Mouse (Mus musculus) urinary bladder, postnatal 10 days (tissue): ENCODE results near the gene Zfp706.

Experiments used
- DNase-seq: peaks from one replicate; pipeline ENCODE4 v3.0.0; 2022; ENCODE audit warnings: low spot score

Gene Zfp706

GRCm38 (mm10) chr15:37007233-37007958, at the start of gene Zfp706:
Gene Zfp706 (minus strand): TSS chr15:37007773.
- peak; percentile 96 for DNase-seq

GRCm38 (mm10) chr15:37054582-37054981, 47.0 kb upstream of the Zfp706 start:
- DNase-seq = no peak

- DNase-seq = no peak
These were observed 45.7 kb upstream of the Zfp706 start for GRCm38 (mm10) chr15:37053085-37053762.

- DNase-seq = no peak
These were observed 39.8 kb upstream of the Zfp706 start for GRCm38 (mm10) chr15:37047403-37047802.

- DNase-seq = no peak
These were observed 39.0 kb upstream of the Zfp706 start for GRCm38 (mm10) chr15:37046586-37046985.

- DNase-seq = no peak
These were observed 38.6 kb upstream of the Zfp706 start for GRCm38 (mm10) chr15:37046131-37046530.

GRCm38 (mm10) chr15:37045456-37045855, 37.9 kb upstream of the Zfp706 start:
- no peak for DNase-seq

GRCm38 (mm10) chr15:37042559-37042958, 35.0 kb upstream of the Zfp706 start:
- DNase-seq = no peak

GRCm38 (mm10) chr15:37041214-37041613, 33.6 kb upstream of the Zfp706 start:
- DNase-seq = no peak

GRCm38 (mm10) chr15:37038666-37039065, 31.1 kb upstream of the Zfp706 start:
- DNase-seq = no peak

GRCm38 (mm10) chr15:37037704-37038103, 30.1 kb upstream of the Zfp706 start:
- DNase-seq = no peak

GRCm38 (mm10) chr15:37036481-37037156, 29.0 kb upstream of the Zfp706 start:
- DNase-seq = no peak

- no peak for DNase-seq
These were observed 26.6 kb upstream of the Zfp706 start for GRCm38 (mm10) chr15:37034155-37034554.

GRCm38 (mm10) chr15:37033431-37033830, 25.9 kb upstream of the Zfp706 start:
- DNase-seq = no peak

GRCm38 (mm10) chr15:37031334-37032150, 24.0 kb upstream of the Zfp706 start:
- no peak for DNase-seq

GRCm38 (mm10) chr15:37030929-37031328, 23.4 kb upstream of the Zfp706 start:
- no peak for DNase-seq

GRCm38 (mm10) chr15:37027956-37028355, 20.4 kb upstream of the Zfp706 start:
- DNase-seq = no peak

GRCm38 (mm10) chr15:37026458-37026857, 18.9 kb upstream of the Zfp706 start:
- no peak for DNase-seq

- DNase-seq = no peak
These were observed 13.1 kb upstream of the Zfp706 start for GRCm38 (mm10) chr15:37020581-37021245.

- DNase-seq = no peak
These were observed 11.9 kb upstream of the Zfp706 start for GRCm38 (mm10) chr15:37019434-37019833.

GRCm38 (mm10) chr15:37011897-37012296, 4.3 kb upstream of the Zfp706 start:
- DNase-seq = no peak

- no peak for DNase-seq
These were observed 3.7 kb upstream of the Zfp706 start for GRCm38 (mm10) chr15:37011316-37011715.
